Mouse (Mus musculus) ES-Bruce4 (cell line): ENCODE data around the gene Vmn1r207-ps. TPM values are rescaled to one million over a fixed set of nuclear protein-coding genes. Genes with fewer than 3 reads are reported as not detected.
"Not testable (repeated sequence)": the region's sequence is repeated elsewhere in the genome, so short reads cannot be mapped to it uniquely, and the experiment has no call there.

Experiments
- H3K27ac ChIP-seq: 2 replicates; pipeline ENCODE4 v1.5.1; 2012; ENCODE audit warnings: low read length, inconsistent platforms; ENCODE audit not compliant: insufficient read depth
- H3K27me3 ChIP-seq: 2 replicates; pipeline ENCODE4 v1.6.1; 2012; ENCODE audit warnings: mild to moderate bottlenecking, low read length, inconsistent platforms; ENCODE audit not compliant: control insufficient read depth, poor library complexity, insufficient read depth, severe bottlenecking
- H3K36me3 ChIP-seq: 2 replicates; pipeline ENCODE4 v1.6.1; 2012; ENCODE audit warnings: inconsistent platforms, mild to moderate bottlenecking, low read length, moderate library complexity; ENCODE audit not compliant: control insufficient read depth, poor library complexity, insufficient read depth, severe bottlenecking
- H3K4me1 ChIP-seq: one replicate; pipeline ENCODE4 v1.8.1; 2011; ENCODE audit warnings: low read length; ENCODE audit not compliant: control insufficient read depth, insufficient read depth
- H3K4me3 ChIP-seq: 2 replicates; pipeline ENCODE4 v1.5.1; 2011; ENCODE audit warnings: low read depth, mild to moderate bottlenecking, low read length
- H3K9ac ChIP-seq: 2 replicates; pipeline ENCODE4 v1.6.1; 2012; ENCODE audit warnings: low read depth, mild to moderate bottlenecking, inconsistent platforms; ENCODE audit not compliant: poor library complexity, severe bottlenecking
- H3K9me3 ChIP-seq: replicated peaks from 2 replicates; pipeline ENCODE4 v1.6.1; 2012; ENCODE audit warnings: mild to moderate bottlenecking, low read length, inconsistent platforms; ENCODE audit not compliant: control insufficient read depth, poor library complexity, insufficient read depth, severe bottlenecking
- CTCF ChIP-seq: IDR thresholded peaks from one replicate; pipeline ENCODE4 v1.8.1; 2011; ENCODE audit warnings: low read depth, low read length
- EP300 ChIP-seq: IDR thresholded peaks from 2 replicates; pipeline ENCODE4 v1.6.1; 2011; ENCODE audit warnings: low read depth, low read length; ENCODE audit not compliant: insufficient read depth
- POLR2A ChIP-seq: IDR thresholded peaks from one replicate; pipeline ENCODE4 v1.8.1; 2011; ENCODE audit warnings: low read length; ENCODE audit not compliant: insufficient read depth
- polyA plus RNA-seq: library from polyadenylated mRNA; stranded (reverse); fragments of >200 nt; gene quantifications from 2 replicates; pipeline ENCODE4 v1.2.4, GENCODE M21; 2011; ENCODE audit warnings: low read depth; ENCODE audit not compliant: missing spikeins, insufficient read depth, insufficient read length

Gene Vmn1r207-ps
- polyA plus RNA-seq = not detected in 2 replicates

DNA sequence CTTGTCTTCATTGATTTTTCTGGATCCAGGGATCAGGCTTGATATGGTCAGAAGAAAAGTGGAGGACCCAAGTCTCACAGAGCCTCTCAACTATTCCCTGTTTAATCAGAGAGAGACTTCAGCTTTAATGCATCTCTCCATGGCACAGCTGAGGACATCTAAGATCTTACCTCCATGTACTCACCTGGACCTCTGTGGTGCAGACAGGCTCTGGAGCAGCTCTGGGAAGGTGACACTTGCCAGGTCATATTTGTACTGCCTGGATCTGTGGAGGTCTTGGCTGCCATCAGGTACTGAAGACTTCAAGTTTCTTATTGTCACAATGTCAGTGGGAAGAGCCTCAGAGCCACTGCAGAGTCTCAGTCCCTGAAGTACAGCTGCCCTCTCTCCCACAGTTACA is at the start of gene Vmn1r207-ps:
Gene Vmn1r207-ps (minus strand): TSS at position 101 of the 400 bp plus-strand sequence.
- not testable (repeated sequence) for H3K9me3 ChIP-seq, H3K4me3 ChIP-seq

DNA sequence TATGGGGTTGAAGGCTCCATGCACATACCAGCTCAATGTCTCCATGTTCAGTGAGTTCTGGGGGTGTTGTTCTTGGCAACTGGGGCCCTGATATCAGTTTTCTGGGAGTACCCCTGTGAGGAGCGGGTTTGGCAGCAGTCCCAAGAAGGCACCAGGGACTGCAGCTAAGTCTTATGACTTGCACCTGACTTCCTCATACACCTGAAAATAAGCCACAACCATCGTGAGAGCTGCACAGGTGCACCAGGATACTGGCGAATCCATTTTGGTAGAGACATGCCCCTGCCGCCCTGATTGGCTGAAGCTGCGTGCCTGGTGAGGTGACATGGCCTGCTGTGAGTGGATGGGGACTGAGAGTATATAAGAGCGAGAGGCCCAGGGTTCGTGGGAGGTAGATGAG is 47.9 kb upstream of the Vmn1r207-ps start, which contains the start of gene Vmn1r208:
Gene Vmn1r208 (minus strand): TSS at position 101 of the 400 bp plus-strand sequence.
- H3K4me1 ChIP-seq, H3K9ac ChIP-seq, H3K36me3 ChIP-seq, H3K27ac ChIP-seq, H3K4me3 ChIP-seq, H3K27me3 ChIP-seq, H3K9me3 ChIP-seq: not testable (repeated sequence)

More for the DNA sequence above, at the start of gene Vmn1r207-ps:
- not testable (repeated sequence) for H3K27me3 ChIP-seq, H3K36me3 ChIP-seq, H3K9ac ChIP-seq, H3K27ac ChIP-seq, H3K4me1 ChIP-seq

DNA sequence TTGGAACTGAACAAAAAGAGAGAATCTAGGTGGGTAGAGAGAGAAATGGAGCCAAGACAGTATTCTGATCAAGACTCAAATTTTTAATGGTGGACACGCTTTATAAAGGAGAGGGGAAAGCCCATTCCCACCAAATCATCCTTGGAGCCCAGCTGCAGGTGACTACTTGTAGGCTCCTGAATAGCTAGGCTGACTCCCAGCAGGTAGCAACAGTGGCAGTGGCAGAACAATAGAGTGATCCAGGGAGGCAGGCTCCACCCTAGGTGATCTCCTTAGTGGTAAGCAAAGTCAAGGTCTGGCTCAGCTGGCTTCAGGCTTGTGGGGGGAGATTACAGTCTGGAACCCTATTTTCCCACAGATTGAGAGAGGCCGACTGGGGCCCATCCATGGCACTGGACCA is 42.2 kb upstream of the Vmn1r207-ps start:
- H3K27me3 ChIP-seq, H3K27ac ChIP-seq, H3K36me3 ChIP-seq, H3K9me3 ChIP-seq, H3K9ac ChIP-seq, H3K4me3 ChIP-seq, H3K4me1 ChIP-seq: not testable (repeated sequence)
- TF ChIP-seq EP300 = 0 out of 2 replicates have a peak, but pooled peaks have one; percentile 19

DNA sequence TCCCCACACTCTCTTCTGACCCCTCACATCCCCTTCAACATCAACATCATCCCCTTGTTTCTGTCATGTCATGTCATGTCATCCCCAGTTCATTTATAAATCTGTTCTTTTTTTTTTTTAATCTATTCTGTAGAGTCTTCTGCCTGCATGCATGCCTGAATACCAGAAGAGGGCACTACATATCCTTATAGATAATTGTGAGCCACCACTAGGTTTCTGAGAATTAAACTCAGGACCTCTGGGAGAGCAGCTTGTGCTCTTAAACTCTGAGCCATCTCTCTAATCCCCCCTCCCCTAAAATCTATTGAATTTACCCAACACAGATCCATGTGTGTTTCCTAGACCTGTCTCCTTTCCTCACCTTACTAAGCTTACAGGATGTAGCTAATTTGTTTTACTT is 18.1 kb upstream of the Vmn1r207-ps start:
- Histone ChIP-seq H3K9ac (no peak overlapping the region), H3K27ac (no peak overlapping the region), H3K36me3 (no peaks in the 10 kb centered on the region), H3K4me3 (no peak overlapping the region), H3K4me1 (no peaks in the 10 kb centered on the region), H3K9me3 (no peaks in the 10 kb centered on the region), H3K27me3 (no peaks in the 10 kb centered on the region)
- TF ChIP-seq EP300 (no peak), CTCF (no peak), POLR2A (no peak)

DNA sequence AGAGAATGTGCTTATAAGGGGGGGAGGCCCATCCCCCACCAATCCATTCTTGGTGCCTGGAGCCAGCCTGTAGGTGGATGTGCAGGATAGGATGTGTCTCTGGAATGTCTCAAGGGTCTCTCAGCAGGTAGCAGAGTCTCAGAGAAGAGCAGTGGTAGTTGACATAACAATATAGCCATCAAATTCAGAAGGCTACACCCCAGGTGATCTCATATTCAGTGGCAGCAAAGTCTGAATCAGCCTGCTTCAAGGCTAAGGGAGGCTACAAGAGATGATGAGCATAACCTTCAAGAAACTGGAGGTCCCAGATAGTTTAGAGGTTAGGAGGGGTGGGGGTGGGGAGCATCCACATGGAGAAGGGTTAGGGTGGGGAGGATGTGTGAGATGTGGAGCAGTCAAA is 22.5 kb downstream of the Vmn1r207-ps start:
- H3K36me3 ChIP-seq, H3K27ac ChIP-seq, H3K9ac ChIP-seq, H3K27me3 ChIP-seq, H3K4me1 ChIP-seq, H3K4me3 ChIP-seq, H3K9me3 ChIP-seq: not testable (repeated sequence)

DNA sequence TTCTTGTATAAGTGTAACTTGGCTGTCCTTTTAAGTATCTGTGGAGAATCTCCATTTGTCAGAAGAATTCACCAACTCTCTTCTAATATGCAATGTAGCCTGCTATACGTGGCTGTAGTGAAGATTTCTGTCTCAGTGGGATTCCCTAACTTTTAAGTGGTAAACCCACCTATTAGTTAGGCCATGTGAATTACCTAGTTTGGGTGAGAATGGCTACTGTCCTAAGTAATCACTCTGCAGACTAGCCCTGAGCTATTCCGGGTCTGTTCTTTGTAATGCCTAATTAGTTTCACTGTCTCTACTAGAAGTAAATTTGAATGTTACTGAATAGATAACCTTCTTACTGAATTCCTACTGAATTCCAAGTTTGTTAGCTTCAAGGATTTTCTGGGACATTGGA is 26.5 kb downstream of the Vmn1r207-ps start:
- H3K4me1 ChIP-seq, H3K36me3 ChIP-seq: not testable (repeated sequence)

More for the DNA sequence above, 26.5 kb downstream of the Vmn1r207-ps start:
- not testable (repeated sequence) for H3K9me3 ChIP-seq, H3K9ac ChIP-seq, H3K27me3 ChIP-seq, H3K27ac ChIP-seq, H3K4me3 ChIP-seq

Other genes with a start within 250 kb of the Vmn1r207-ps start
- gene Vmn1r202, start 224.2 kb downstream of the Vmn1r207-ps start, polyA plus RNA-seq = 0.17 TPM in 1 of 2 replicates, not detected in the other
- not detected in 2 replicates for gene Vmn1r203, start 211.5 kb downstream of the Vmn1r207-ps start, polyA plus RNA-seq
- not detected in 2 replicates for gene Vmn1r204, start 176.4 kb downstream of the Vmn1r207-ps start, polyA plus RNA-seq
- gene Vmn1r205, start 136.6 kb downstream of the Vmn1r207-ps start, polyA plus RNA-seq = not detected in 2 replicates
- gene Vmn1r206, start 105.4 kb downstream of the Vmn1r207-ps start, polyA plus RNA-seq = not detected in 2 replicates
- 0.31 TPM in 1 of 2 replicates, not detected in the other for gene Vmn1r208, start 47.8 kb upstream of the Vmn1r207-ps start, polyA plus RNA-seq
- not detected in 2 replicates for gene Vmn1r209, start 80.1 kb upstream of the Vmn1r207-ps start, polyA plus RNA-seq
- not detected in 2 replicates for gene Vmn1r210, start 101.7 kb upstream of the Vmn1r207-ps start, polyA plus RNA-seq
- not detected in 2 replicates for gene Vmn1r211, start 127.9 kb upstream of the Vmn1r207-ps start, polyA plus RNA-seq
- not detected in 2 replicates for gene Vmn1r212, start 154.6 kb upstream of the Vmn1r207-ps start, polyA plus RNA-seq